Mouse (Mus musculus) neural tube, embryonic 14.5 days (tissue): ENCODE results near the gene Nrgn. TPM values are rescaled to one million over a fixed set of nuclear protein-coding genes. Genes with fewer than 3 reads are reported as not detected.

ENCODE experiments used
- ATAC-seq: fragments of 200-750 bp; cut with Nextera tagmentation; 2 replicates; pipeline ENCODE4 v1.8.0; 2017; ENCODE audit warnings: low read depth, mild to moderate bottlenecking, moderate TSS enrichment, moderate library complexity
- H3K27ac ChIP-seq: fragments of 300-500 bp; sonication (generic); 2 replicates; pipeline ENCODE4 v1.5.1; 2014; ENCODE audit warnings: low read depth, mild to moderate bottlenecking, control low read depth, low read length, moderate library complexity, mixed read lengths
- H3K27me3 ChIP-seq: fragments of 300-500 bp; sonication (generic); 2 replicates; pipeline ENCODE4 v1.6.1; 2014; ENCODE audit warnings: low read length; ENCODE audit not compliant: control insufficient read depth, insufficient read depth
- H3K36me3 ChIP-seq: fragments of 300-500 bp; sonication (generic); 2 replicates; pipeline ENCODE4 v1.6.1; 2014; ENCODE audit warnings: low read length, mixed read lengths; ENCODE audit not compliant: control insufficient read depth, insufficient read depth
- H3K4me1 ChIP-seq: fragments of 300-500 bp; sonication (generic); 2 replicates; pipeline ENCODE4 v1.6.1; 2014; ENCODE audit warnings: low read length; ENCODE audit not compliant: control insufficient read depth, insufficient read depth
- H3K4me2 ChIP-seq: fragments of 300-500 bp; sonication (generic); 2 replicates; pipeline ENCODE4 v1.6.1; 2014; ENCODE audit warnings: mild to moderate bottlenecking, low read depth, low read length, control low read depth
- H3K4me3 ChIP-seq: fragments of 300-500 bp; sonication (generic); 2 replicates; pipeline ENCODE4 v1.5.1; 2014; ENCODE audit warnings: low read depth, low read length, control low read depth, mixed read lengths
- H3K9ac ChIP-seq: fragments of 300-500 bp; sonication (generic); replicated peaks from 2 replicates; pipeline ENCODE4 v1.6.1; 2014; ENCODE audit warnings: low read depth, mild to moderate bottlenecking, control low read depth, low read length, mixed read lengths
- H3K9me3 ChIP-seq: fragments of 300-500 bp; sonication (generic); 2 replicates; pipeline ENCODE4 v1.6.1; 2016; ENCODE audit warnings: low read length; ENCODE audit not compliant: control insufficient read depth
- WGBS: fragments of 180-500 bp; shearing (Covaris S2); extraction: QIAGEN DNeasy Blood & Tissue Kit; methylation state at CpG from one replicate; pipeline ENCODE4 v1.1.7; 2014; 5-methylcytosine and 5-hydroxymethylcytosine counted together
- polyA plus RNA-seq: library from polyadenylated mRNA; unstranded; fragments of >200 nt; fragmentation: Nextera tagmentation; extraction: Ambion mirVana; gene quantifications from 2 replicates; pipeline ENCODE4 v1.2.1, GENCODE M21; 2014

The Nrgn gene
- polyA plus RNA-seq, 1 experiment from 2014 or later = 3.5 TPM

- Histone ChIP-seq H3K4me1 (peaks cover 7% of the 10 kb centered on the region; the same call in 1 of the 2 replicates), H3K36me3 (no peaks in the 10 kb centered on the region), H3K27me3 (no peaks in the 10 kb centered on the region), H3K9me3 (no peaks in the 10 kb centered on the region), H3K4me2 (no peak overlapping the region), H3K4me3 (no peak overlapping the region), H3K27ac (no peak overlapping the region), H3K9ac (no peak overlapping the region)
- 60% methylated on average over 1 of the region's 1 CpGs for WGBS
- no peak for ATAC-seq
Observed at GRCm38 (mm10) chr9:37563805-37564204, 11.1 kb upstream of the Nrgn start.

- Histone ChIP-seq H3K27me3 (no peaks in the 10 kb centered on the region), H3K36me3 (no peaks in the 10 kb centered on the region), H3K4me1 (no peaks in the 10 kb centered on the region), H3K27ac (no peak overlapping the region), H3K9me3 (no peaks in the 10 kb centered on the region), H3K4me3 (no peak overlapping the region), H3K4me2 (no peak overlapping the region), H3K9ac (no peak overlapping the region)
- WGBS = 86% methylated on average over 2 of the region's 2 CpGs
- ATAC-seq = no peak
Observed at GRCm38 (mm10) chr9:37560617-37561016, 7.9 kb upstream of the Nrgn start.

GRCm38 (mm10) chr9:37556366-37556765, 3.7 kb upstream of the Nrgn start:
- peaks cover 9% of the 10 kb centered on the region for H3K4me1 ChIP-seq
- H3K4me2 ChIP-seq = no peak overlapping the region
- H3K9ac ChIP-seq = no peak overlapping the region
- H3K4me3 ChIP-seq = no peak overlapping the region
- ATAC-seq = no peak
- no peaks in the 10 kb centered on the region for H3K9me3 ChIP-seq
- peaks cover 9% of the 10 kb centered on the region; the same call in 1 of the 2 replicates for H3K27me3 ChIP-seq
- no peaks in the 10 kb centered on the region for H3K36me3 ChIP-seq
- H3K27ac ChIP-seq = no peak overlapping the region
- 83% methylated on average over 3 of the region's 3 CpGs for WGBS

DNA sequence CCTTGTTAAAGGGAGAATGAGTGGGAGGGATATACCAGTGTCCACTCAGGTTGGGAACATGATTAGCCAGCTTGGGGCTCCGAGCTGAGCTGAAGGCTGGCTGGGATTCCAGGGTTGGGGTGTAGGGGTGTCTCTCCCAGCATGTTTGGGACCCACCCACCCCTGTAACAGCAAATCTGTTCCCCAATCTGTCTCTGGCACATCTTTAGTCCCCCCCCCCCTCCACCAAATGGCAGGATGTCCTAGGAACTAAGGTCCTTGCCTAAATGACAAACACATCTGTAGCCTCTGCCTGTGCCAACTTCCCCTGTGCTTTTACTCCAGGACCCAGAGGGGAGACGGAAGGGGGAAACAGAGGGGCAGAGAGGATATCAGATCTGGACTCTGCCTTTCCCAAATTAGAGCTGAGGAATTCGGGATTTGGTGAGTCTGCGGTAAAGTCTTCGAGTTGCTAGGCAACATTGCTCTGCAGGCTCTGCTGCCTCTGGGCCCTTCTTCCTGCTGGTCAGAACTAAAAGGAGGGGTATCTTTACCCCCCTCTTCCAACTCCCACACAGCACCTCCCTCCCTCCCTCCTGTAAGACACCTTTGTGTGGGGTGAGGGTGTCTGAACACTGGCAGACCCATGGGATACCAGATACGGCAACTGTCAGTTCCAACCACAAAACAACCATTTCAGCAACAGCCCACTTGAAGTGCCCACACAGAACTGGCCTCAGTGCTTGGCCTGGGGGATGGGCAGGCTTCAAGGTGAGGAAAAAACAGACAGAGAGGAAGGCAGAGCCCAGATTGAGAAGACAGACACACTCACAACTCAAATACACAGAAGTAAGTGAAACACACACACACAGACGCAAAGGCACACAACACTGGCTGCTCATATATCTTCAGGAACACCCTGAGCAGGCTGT, 2.4 kb upstream of the Nrgn start, which contains the start of gene Siae:
Gene Siae (plus strand): TSS at position 861 of the 911 bp plus-strand sequence.
- ATAC-seq = no peak
- H3K4me2 ChIP-seq = no peak within 1 kb of the TSS
- no peak within 1 kb of the TSS for H3K9ac ChIP-seq
- H3K36me3 ChIP-seq = no peaks in the 10 kb centered on the region
- no peak within 1 kb of the TSS for H3K27ac ChIP-seq
- peaks cover 9% of the 10 kb centered on the region for H3K4me1 ChIP-seq
- 25% methylated on average over 7 of the region's 7 CpGs for WGBS
- no peak within 1 kb of the TSS for H3K4me3 ChIP-seq
- no peaks in the 10 kb centered on the region for H3K9me3 ChIP-seq
- H3K27me3 ChIP-seq = peaks cover 19% of the 10 kb centered on the region

DNA sequence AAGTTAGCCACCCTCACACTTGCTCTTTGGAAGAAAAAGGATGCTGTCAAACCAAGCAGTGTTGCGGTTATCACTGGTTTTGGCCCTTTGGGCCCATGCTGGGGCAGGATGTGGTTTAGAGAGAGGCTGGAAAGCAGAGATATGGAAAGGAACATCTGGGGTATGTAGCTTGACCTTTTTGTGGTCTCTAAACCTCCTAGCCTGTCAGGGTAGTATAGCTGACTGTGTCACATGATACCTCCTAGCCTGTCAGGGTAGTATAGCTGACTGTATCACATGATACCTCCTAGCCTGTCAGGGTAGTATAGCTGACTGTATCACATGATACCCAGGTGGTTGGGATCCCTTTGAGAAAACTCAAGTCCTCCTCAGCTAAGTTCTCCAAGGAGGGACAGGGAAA, 1.6 kb upstream of the Nrgn start:
- no peak for ATAC-seq
- Histone ChIP-seq H3K9me3 (no peaks in the 10 kb centered on the region), H3K27ac (no peak overlapping the region), H3K4me2 (no peak overlapping the region), H3K36me3 (no peaks in the 10 kb centered on the region), H3K27me3 (peaks cover 20% of the 10 kb centered on the region), H3K4me3 (no peak overlapping the region), H3K4me1 (peaks cover 9% of the 10 kb centered on the region), H3K9ac (no peak overlapping the region)
- 88% methylated on average over 1 of the region's 1 CpGs for WGBS

GRCm38 (mm10) chr9:37551751-37552531, 763 bp downstream of the Nrgn start:
- Histone ChIP-seq H3K9ac (peak overlapping the region; percentile 41; the same call in 1 of the 2 replicates), H3K27ac (no peak overlapping the region), H3K9me3 (no peaks in the 10 kb centered on the region), H3K4me2 (peak overlapping the region; percentile 88), H3K27me3 (peaks cover 20% of the 10 kb centered on the region), H3K36me3 (no peaks in the 10 kb centered on the region), H3K4me1 (peaks cover 9% of the 10 kb centered on the region), H3K4me3 (peak overlapping the region; percentile 39)
- WGBS = 2% methylated on average over 23 of the region's 23 CpGs
- ATAC-seq = peak; percentile 13

- H3K36me3 ChIP-seq = no peaks in the 10 kb centered on the region
- peaks cover 9% of the 10 kb centered on the region for H3K4me1 ChIP-seq
- WGBS = 59% methylated on average over 1 of the region's 1 CpGs
- no peak for ATAC-seq
- H3K4me3 ChIP-seq = no peak overlapping the region
- no peak overlapping the region for H3K4me2 ChIP-seq
- no peaks in the 10 kb centered on the region for H3K9me3 ChIP-seq
- no peak overlapping the region for H3K9ac ChIP-seq
- peaks cover 29% of the 10 kb centered on the region for H3K27me3 ChIP-seq
- H3K27ac ChIP-seq = no peak overlapping the region
Observed at GRCm38 (mm10) chr9:37550435-37550834, 2.3 kb downstream of the Nrgn start.

GRCm38 (mm10) chr9:37546889-37547288, 5.8 kb downstream of the Nrgn start:
- Histone ChIP-seq H3K36me3 (no peaks in the 10 kb centered on the region), H3K4me2 (no peak overlapping the region), H3K27ac (no peak overlapping the region), H3K4me3 (no peak overlapping the region), H3K9ac (no peak overlapping the region), H3K9me3 (no peaks in the 10 kb centered on the region), H3K4me1 (peaks cover 4% of the 10 kb centered on the region), H3K27me3 (peaks cover 32% of the 10 kb centered on the region)
- no peak for ATAC-seq
- 80% methylated on average over 1 of the region's 1 CpGs for WGBS
